Mouse (Mus musculus) G1E (cell line): Measurements from ENCODE around the gene Rassf5.

Experiments
- CTCF ChIP-seq: IDR thresholded peaks from 2 replicates; pipeline ENCODE4 v1.5.1; 2012; ENCODE audit warnings: low read depth, low read length, inconsistent platforms, mixed read lengths
- TAL1 ChIP-seq: conservative IDR thresholded peaks from 2 replicates; pipeline ENCODE4 v1.6.1; 2012; ENCODE audit warnings: low read depth, low read length, inconsistent platforms, mixed read lengths

- TF ChIP-seq CTCF: no peak
- no peak for TF ChIP-seq TAL1
Observed at GRCm38 (mm10) chr1:131238931-131239381, 6.1 kb downstream of the Rassf5 start.
